Mouse (Mus musculus): Measurements from ENCODE around the gene 1700003E16Rik.

The 1700003E16Rik gene

GRCm38 (mm10) chr6:83161442-83161841, 5.2 kb downstream of the 1700003E16Rik start:
- ChIA-PET CTCF (interaction anchor here in 3 of 4 experiments (0.9 to 8.9 kb wide), 25 partner anchors 8 to 244 kb away, joined by 3 to 80 read pairs (median 5); partner anchors contain the start of genes Aup1 (in 1 of the 3), Ccdc142 (in 1 of the 3), Gm42688 (in 1 of the 3) and Rtkn (in 1 of the 3)), POLR2A (interaction anchor here in 3 of 4 experiments (0.8 to 2.3 kb wide), 20 partner anchors 8 to 164 kb away, joined by 3 to 8 read pairs (median 5); partner anchors contain the start of genes Rtkn (in 2 of the 3), Mob1a (in 1 of the 3), Mthfd2 (in 1 of the 3) and Wbp1 (in 1 of the 3))

DNA sequence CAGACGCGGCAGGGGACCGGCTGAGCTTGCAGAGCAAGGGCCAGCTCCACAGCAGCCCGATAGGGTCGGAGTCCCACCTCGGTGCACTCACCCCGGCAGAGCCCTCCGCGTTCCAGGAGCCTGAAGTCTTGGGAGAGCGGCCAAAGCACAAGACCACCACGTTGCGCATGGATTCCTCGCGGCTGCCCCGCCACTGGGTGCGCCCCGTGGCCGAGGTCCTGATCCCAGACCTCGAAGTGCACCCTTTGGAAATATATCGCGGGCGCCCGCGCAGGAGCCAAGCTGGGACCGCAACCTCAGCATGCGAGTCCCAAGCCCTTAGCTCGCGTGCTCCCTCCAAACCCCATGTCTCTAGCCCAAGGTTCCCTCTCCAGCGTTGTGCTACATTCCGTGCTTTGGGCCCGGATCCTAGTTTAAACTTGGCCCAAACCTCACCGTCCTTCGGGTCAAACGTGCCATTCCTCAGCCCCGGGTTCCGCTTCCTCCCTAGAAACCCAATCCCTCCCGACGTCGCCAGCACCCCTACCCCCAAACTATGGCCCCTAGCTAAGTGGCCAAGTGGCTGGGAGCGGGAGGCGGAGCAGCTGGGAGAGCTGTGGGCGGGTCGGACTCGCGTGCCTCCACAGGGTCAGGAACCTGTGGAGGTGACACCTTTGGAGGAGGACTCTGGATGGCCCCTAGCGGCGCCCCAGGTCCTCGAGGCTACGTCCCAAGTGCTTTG, 5.9 kb downstream of the 1700003E16Rik start:
- CTCF ChIA-PET, result interaction anchor here (0.6 to 8.9 kb wide), 44 partner anchors 8 to 410 kb away, joined by 3 to 80 read pairs (median 4); partner anchors contain the start of genes Wbp1 (in 3 of the 4), Rtkn (in 2 of the 4), Aup1 (in 1 of the 4) and Ccdc142 (in 1 of the 4)
- POLR2A ChIA-PET, result interaction anchor here in 3 of 4 experiments (0.6 to 2.3 kb wide), 35 partner anchors 8 to 712 kb away, joined by 3 to 9 read pairs (median 4); partner anchors contain the start of genes Wbp1 (in 3 of the 3), Rtkn (in 2 of the 3), Mob1a (in 1 of the 3) and Mthfd2 (in 1 of the 3)

- POLR2A ChIA-PET, result interaction anchor here in 3 of 4 experiments (0.6 to 2.3 kb wide), 32 partner anchors 10 to 713 kb away, joined by 3 to 9 read pairs (median 4); partner anchors contain the start of genes Wbp1 (in 3 of the 3), Mob1a (in 1 of the 3), Mthfd2 (in 1 of the 3) and Pcgf1 (in 1 of the 3)
- CTCF ChIA-PET, result interaction anchor here (0.6 to 8.9 kb wide), 43 partner anchors 9 to 334 kb away, joined by 3 to 80 read pairs (median 5); partner anchors contain the start of genes Rtkn (in 2 of the 4), Wbp1 (in 2 of the 4), Aup1 (in 1 of the 4) and Ccdc142 (in 1 of the 4)
Measured at GRCm38 (mm10) chr6:83162701-83163100, 6.5 kb downstream of the 1700003E16Rik start.

DNA sequence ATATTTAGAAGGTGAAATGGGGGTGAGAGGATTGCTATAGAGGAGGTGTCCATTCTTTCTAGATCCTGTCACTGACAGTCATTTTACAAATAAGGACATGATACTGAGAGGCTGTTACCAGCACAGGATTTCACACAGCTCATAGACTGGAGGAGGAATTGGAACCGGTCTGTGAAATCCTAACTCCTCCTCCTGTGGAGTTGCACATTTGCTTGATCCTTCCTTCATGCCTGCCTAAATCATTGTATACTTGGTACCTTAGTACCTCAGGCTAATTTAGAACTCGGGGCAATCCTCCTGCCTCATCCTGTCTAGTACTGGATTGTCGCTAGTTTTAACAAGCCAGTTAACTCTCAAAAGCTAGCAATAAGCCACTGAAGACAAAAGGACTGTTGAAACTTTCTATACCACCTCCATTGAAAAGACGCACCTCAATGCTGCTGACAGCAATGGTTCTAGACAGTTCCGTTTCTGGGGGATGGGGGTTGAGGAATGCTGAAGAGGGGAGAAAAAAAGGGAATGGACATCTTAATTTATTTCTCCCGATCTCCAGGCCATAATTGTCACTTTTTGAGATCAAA, 8.9 kb downstream of the 1700003E16Rik start:
- CTCF ChIA-PET, result interaction anchor here in 3 of 4 experiments (0.6 to 8.9 kb wide), 42 partner anchors 9 to 344 kb away, joined by 3 to 80 read pairs (median 4); partner anchors contain the start of genes Ccdc142 (in 3 of the 3), Gm42688 (in 3 of the 3), 1700003E16Rik (in 1 of the 3) and Aup1 (in 1 of the 3)
- POLR2A ChIA-PET, result interaction anchor here in 3 of 4 experiments (0.6 to 1.9 kb wide), 16 partner anchors 9 to 169 kb away, joined by 3 to 9 read pairs (median 3); partner anchors contain the start of genes 1700003E16Rik (in 1 of the 3), Ccdc142 (in 1 of the 3), Gm42688 (in 1 of the 3) and Mob1a (in 1 of the 3)

DNA sequence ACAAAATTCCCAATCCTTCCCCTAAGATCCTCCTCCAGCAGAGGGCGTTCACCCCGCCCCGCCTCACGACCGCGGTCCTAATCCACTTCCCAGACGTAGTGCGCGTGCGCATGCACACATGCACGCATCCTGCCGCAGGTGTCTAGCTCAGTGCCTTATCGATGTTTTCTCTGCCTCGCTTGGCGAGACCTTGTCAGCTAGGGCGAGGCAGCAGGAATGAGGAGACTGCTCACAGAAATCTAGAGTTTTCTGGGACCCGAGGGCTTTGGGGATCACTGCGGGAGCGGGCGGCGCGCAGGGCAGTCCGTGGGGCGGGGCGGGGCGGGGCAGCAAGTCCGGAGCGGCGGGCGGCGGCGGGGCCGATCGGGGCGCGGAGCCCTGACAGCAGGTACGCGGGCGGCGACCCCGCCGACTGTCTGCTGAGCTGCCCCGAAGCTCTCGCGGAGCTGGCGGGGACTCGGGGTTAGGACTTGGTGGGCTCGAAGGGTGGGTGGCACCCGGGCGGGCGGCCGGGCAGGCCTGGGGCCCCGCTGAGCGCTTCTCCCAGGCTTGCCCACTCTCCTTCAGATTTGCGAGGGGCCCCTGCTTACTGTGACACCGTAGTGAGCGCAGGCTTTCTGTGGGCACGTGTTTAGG, 9.5 kb downstream of the 1700003E16Rik start, which contains the start of gene Dctn1:
Gene Dctn1 (plus strand): TSS at position 314 of the 636 bp plus-strand sequence.
- ChIA-PET CTCF (interaction anchor here in 3 of 4 experiments (0.6 to 8.9 kb wide), 50 partner anchors 10 to 463 kb away, joined by 3 to 80 read pairs (median 4); partner anchors contain the start of genes Ccdc142 (in 3 of the 3), Gm42688 (in 3 of the 3), 1700003E16Rik (in 2 of the 3) and Wdr54 (in 2 of the 3)), POLR2A (interaction anchor here in 3 of 4 experiments (0.6 to 2.9 kb wide), 20 partner anchors 9 to 169 kb away, joined by 3 to 12 read pairs (median 3); partner anchors contain the start of genes 1700003E16Rik (in 1 of the 3), Ccdc142 (in 1 of the 3), Gm42688 (in 1 of the 3) and Mob1a (in 1 of the 3))

DNA sequence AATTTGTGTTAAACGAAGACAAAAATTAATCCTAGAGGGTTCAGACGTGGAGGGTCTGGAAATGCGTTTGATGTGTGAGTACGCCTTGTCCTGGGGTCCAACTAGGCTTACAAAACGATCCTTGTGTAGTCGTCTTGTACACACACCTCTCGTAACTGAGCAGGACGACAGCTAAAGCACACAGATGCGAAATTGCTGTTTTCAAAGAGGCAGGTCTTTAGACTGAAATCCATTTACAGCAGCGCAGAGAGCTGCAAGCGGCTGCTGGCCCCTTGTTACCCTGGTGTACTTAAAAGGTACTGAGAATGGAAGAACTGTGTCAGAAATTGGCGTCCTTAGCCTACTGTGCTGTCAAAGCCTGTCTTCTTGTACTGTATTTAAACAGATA, 10.0 kb downstream of the 1700003E16Rik start:
- CTCF ChIA-PET, result interaction anchor here in 3 of 4 experiments (0.6 to 8.9 kb wide), 45 partner anchors 10 to 464 kb away, joined by 3 to 80 read pairs (median 4); partner anchors contain the start of genes Ccdc142 (in 3 of the 3), Gm42688 (in 3 of the 3), 1700003E16Rik (in 1 of the 3) and Aup1 (in 1 of the 3)
- POLR2A ChIA-PET, result interaction anchor here in 3 of 4 experiments (0.6 to 2.9 kb wide), 17 partner anchors 11 to 170 kb away, joined by 3 to 12 read pairs (median 3); partner anchors contain the start of genes Ccdc142 (in 1 of the 3), Gm42688 (in 1 of the 3), Mob1a (in 1 of the 3) and Mthfd2 (in 1 of the 3)

DNA sequence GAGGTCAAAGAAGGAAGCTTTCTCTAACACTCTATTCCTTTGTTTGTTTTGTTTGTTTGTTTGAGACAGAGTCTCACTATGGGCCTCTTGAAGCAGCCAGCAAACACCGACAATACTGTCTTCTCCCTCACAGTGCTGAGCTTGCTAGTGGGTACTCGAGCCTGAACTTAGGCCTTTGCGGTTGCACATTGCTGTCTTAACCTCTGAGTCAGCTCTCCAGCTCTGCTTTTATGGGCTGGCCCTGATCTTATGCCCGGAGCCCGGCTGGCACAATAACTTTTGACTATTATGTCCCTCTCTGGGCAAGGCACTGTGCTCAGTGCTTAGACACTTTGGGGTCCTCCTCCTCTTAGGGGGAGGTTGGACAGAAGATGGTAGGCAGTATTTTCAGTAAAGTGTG, 13.7 kb downstream of the 1700003E16Rik start:
- CTCF ChIA-PET, result interaction anchor here in 3 of 4 experiments (0.6 to 8.9 kb wide), 6 partner anchors 13 to 155 kb away, joined by 3 to 76 read pairs (median 4); partner anchors contain the start of genes 1700003E16Rik (in 1 of the 3) and Wdr54 (in 1 of the 3)

GRCm38 (mm10) chr6:83171063-83171462, 14.9 kb downstream of the 1700003E16Rik start:
- CTCF ChIA-PET, result interaction anchor here in 2 of 4 experiments (1.0 to 1.6 kb wide), 4 partner anchors 9 to 175 kb away, joined by 3 to 6 read pairs (median 3); no protein-coding TSS in a partner anchor
- POLR2A ChIA-PET, result interaction anchor here in 2 of 4 experiments (1.0 to 1.6 kb wide), 7 partner anchors 10 to 155 kb away, joined by 3 to 7 read pairs (median 4); partner anchors contain the start of genes Ccdc142 (in 1 of the 2), Gm42688 (in 1 of the 2), Mob1a (in 1 of the 2) and Mthfd2 (in 1 of the 2)

More for the DNA sequence above, 13.7 kb downstream of the 1700003E16Rik start:
- POLR2A ChIA-PET, result interaction anchor here in 2 of 4 experiments (0.9 to 1.5 kb wide), 6 partner anchors 8 to 156 kb away, joined by 3 to 5 read pairs (median 4); partner anchors contain the start of genes 1700003E16Rik (in 1 of the 2), Mob1a (in 1 of the 2), Mthfd2 (in 1 of the 2) and Wdr54 (in 1 of the 2)

DNA sequence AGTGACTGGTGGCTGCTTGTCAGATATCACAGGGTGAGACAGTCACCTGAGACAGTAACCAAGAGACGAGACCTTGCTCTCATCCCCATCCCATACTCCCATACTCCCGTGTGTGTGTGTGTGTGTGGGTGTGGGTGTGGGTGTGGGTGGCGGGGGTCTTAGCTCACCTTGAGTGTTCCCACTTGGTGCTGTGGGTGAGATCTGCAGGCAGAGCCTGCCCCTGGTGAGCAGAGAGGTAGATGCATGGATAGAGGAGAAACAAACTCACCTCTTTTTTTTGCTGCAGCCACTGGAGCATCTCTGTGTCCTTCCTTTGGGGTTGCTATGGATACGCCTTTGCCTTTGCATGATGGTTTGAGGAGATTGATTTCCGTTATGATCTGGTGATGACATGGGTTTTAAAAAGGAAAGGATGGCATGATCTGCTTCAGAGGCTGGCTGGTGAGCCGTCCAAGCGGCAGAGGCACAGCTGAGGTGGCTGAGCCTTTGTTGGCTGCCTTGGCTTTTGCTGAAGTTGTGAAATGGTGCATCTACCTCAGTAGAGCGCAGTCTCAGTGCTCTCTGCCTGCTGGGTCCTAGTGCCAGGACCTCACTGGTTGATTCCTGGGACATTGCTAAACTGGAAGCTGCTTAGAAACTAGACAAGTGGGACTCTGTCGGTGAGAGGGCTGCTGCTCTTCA, 16.2 kb downstream of the 1700003E16Rik start:
- ChIA-PET CTCF (interaction anchor here in 3 of 4 experiments (0.8 to 1.6 kb wide), 6 partner anchors 10 to 339 kb away, joined by 3 to 6 read pairs (median 3); no protein-coding TSS in a partner anchor), POLR2A (interaction anchor here in 2 of 4 experiments (0.8 to 2.0 kb wide), 10 partner anchors 10 to 70 kb away, joined by 3 to 7 read pairs (median 4); partner anchors contain the start of genes Ccdc142 (in 1 of the 2), Gm42688 (in 1 of the 2), Rtkn (in 1 of the 2) and Wbp1 (in 1 of the 2))

GRCm38 (mm10) chr6:83175996-83176395, 19.8 kb downstream of the 1700003E16Rik start:
- ChIA-PET CTCF (interaction anchor here in 1 of 4 experiments (2.4 kb wide), 1 partner anchor 10 kb away, joined by 10 read pairs; the partner anchor contains the start of gene Dctn1), POLR2A (interaction anchor here in 1 of 4 experiments (1.9 kb wide), 1 partner anchor 10 kb away, joined by 7 read pairs; no protein-coding TSS in a partner anchor)

- POLR2A ChIA-PET, result interaction anchor here in 2 of 4 experiments (0.8 to 1.5 kb wide), 5 partner anchors 11 to 138 kb away, joined by 3 to 5 read pairs (median 3); partner anchors contain the start of genes 1700003E16Rik (in 1 of the 2), Rtkn (in 1 of the 2) and Wdr54 (in 1 of the 2)
Measured at GRCm38 (mm10) chr6:83179390-83180117, 23.4 kb downstream of the 1700003E16Rik start.

GRCm38 (mm10) chr6:83180605-83181004, 24.4 kb downstream of the 1700003E16Rik start:
- ChIA-PET CTCF (interaction anchor here in 1 of 4 experiments (1.4 kb wide), 1 partner anchor 184 kb away, joined by 3 read pairs; no protein-coding TSS in a partner anchor), POLR2A (interaction anchor here in 2 of 4 experiments (0.9 to 1.5 kb wide), 4 partner anchors 12 to 137 kb away, joined by 3 to 4 read pairs (median 3); partner anchors contain the start of genes 1700003E16Rik (in 1 of the 2), Rtkn (in 1 of the 2) and Wdr54 (in 1 of the 2))

More at GRCm38 (mm10) chr6:83179390-83180117, 23.4 kb downstream of the 1700003E16Rik start:
- CTCF ChIA-PET, result interaction anchor here in 1 of 4 experiments (1.4 kb wide), 1 partner anchor 183 kb away, joined by 3 read pairs; no protein-coding TSS in a partner anchor

DNA sequence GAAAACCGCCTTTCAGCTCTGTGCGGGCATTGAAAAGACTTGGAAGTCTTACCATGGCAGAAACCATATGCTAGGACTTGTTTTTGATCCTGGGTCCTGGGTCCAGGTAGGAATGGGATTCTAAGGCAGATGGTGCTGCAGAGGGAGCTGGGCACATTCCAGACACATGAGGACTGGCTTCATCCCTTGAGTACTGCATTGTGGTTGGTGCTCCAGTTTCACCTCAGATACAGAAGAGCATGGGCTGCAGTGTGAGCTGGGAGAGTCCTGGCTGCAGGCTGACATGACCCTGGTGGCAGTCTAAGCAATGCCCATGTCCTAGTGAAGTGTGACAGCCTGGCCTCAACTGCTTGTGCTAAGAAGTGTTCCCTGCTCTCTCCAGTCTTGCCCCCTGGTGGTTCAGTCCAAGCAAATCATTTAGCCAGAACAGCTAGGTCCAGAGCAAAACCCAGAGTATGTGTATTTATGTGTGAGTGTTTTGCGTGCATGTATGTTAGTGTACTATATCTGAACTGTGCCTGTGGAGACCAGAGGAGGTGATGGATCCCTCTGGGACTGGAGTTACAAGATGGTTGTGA, 28.7 kb downstream of the 1700003E16Rik start:
- ChIA-PET POLR2A (interaction anchor here in 3 of 4 experiments (0.6 to 3.3 kb wide), 11 partner anchors 9 to 132 kb away, joined by 3 to 12 read pairs (median 4); partner anchors contain the start of gene Dctn1 (in 1 of the 3)), CTCF (interaction anchor here in 3 of 4 experiments (0.7 to 3.2 kb wide), 11 partner anchors 10 to 189 kb away, joined by 3 to 15 read pairs (median 4); partner anchors contain the start of gene Dctn1 (in 2 of the 3))
